Mouse (Mus musculus) gastrocnemius, postnatal 10 days (tissue): Measurements from ENCODE around the gene Sparc. TPM values are rescaled to one million over a fixed set of nuclear protein-coding genes. Genes with fewer than 3 reads are reported as not detected.
"Not testable (repeated sequence)": the region's sequence is repeated elsewhere in the genome, so short reads cannot be mapped to it uniquely, and the experiment has no call there.

Experiments used
- DNase-seq: peaks from one replicate; pipeline ENCODE4 v3.0.0; 2021; ENCODE audit warnings: mixed read lengths
- total RNA-seq, 2 experiments: library from RNA; stranded (reverse); gene quantifications; 2 replicates each; pipeline ENCODE4 v1.2.3; 2021

Sparc gene
- total RNA-seq, 2 experiments from 2014 or later = 2,118 to 2,804 TPM

- peak; percentile 41 for DNase-seq
Measured at GRCm38 (mm10) chr11:55438031-55438430, 15.0 kb upstream of the Sparc start.

GRCm38 (mm10) chr11:55436089-55436488 lies 13.1 kb upstream of the Sparc start:
- DNase-seq = no peak

GRCm38 (mm10) chr11:55432981-55433380 lies 10.0 kb upstream of the Sparc start:
- DNase-seq = no peak

- DNase-seq = no peak
Measured at GRCm38 (mm10) chr11:55429973-55430372, 7.0 kb upstream of the Sparc start.

GRCm38 (mm10) chr11:55428186-55429012 lies 5.4 kb upstream of the Sparc start:
- DNase-seq = peak; percentile 95

- no peak for DNase-seq
Measured at GRCm38 (mm10) chr11:55424746-55425360, 1.9 kb upstream of the Sparc start.

GRCm38 (mm10) chr11:55423756-55424155 lies 773 bp upstream of the Sparc start:
- DNase-seq = no peak

GRCm38 (mm10) chr11:55419678-55420307 lies 3.2 kb downstream of the Sparc start:
- peak; percentile 71 for DNase-seq

- peak; percentile 60 for DNase-seq
Measured at GRCm38 (mm10) chr11:55419296-55419677, 3.7 kb downstream of the Sparc start.

GRCm38 (mm10) chr11:55418704-55419061 lies 4.3 kb downstream of the Sparc start:
- DNase-seq = no peak

- no peak for DNase-seq
Measured at GRCm38 (mm10) chr11:55417898-55418703, 4.9 kb downstream of the Sparc start.

GRCm38 (mm10) chr11:55416609-55417265 lies 6.2 kb downstream of the Sparc start:
- no peak for DNase-seq

- DNase-seq = not testable (repeated sequence)
Measured at GRCm38 (mm10) chr11:55415731-55416130, 7.3 kb downstream of the Sparc start.

GRCm38 (mm10) chr11:55415036-55415704 lies 7.8 kb downstream of the Sparc start:
- DNase-seq = no peak

- DNase-seq = no peak
Measured at GRCm38 (mm10) chr11:55414314-55414713, 8.7 kb downstream of the Sparc start.

- no peak for DNase-seq
Measured at GRCm38 (mm10) chr11:55413416-55413796, 9.6 kb downstream of the Sparc start.

- DNase-seq = no peak
Measured at GRCm38 (mm10) chr11:55412680-55413415, 10.1 kb downstream of the Sparc start.

GRCm38 (mm10) chr11:55412034-55412433 lies 10.9 kb downstream of the Sparc start:
- no peak for DNase-seq

- no peak for DNase-seq
Measured at GRCm38 (mm10) chr11:55410502-55410901, 12.5 kb downstream of the Sparc start.

- no peak for DNase-seq
Measured at GRCm38 (mm10) chr11:55410005-55410404, 13.0 kb downstream of the Sparc start.

GRCm38 (mm10) chr11:55407133-55407532 lies 15.8 kb downstream of the Sparc start:
- DNase-seq = peak; percentile 3
